Mouse (Mus musculus) midbrain, postnatal 0 days (tissue): ENCODE results near the gene Igsf11. TPM values are rescaled to one million over a fixed set of nuclear protein-coding genes. Genes with fewer than 3 reads are reported as not detected.

ENCODE experiments used
- ATAC-seq: fragments of 200-750 bp; cut with Nextera tagmentation; 2 replicates; pipeline ENCODE4 v1.8.0; 2017; ENCODE audit warnings: moderate number of reproducible peaks, mild to moderate bottlenecking, moderate TSS enrichment, moderate library complexity; ENCODE audit not compliant: low FRiP score
- DNase-seq: peaks from one replicate; pipeline ENCODE4 v3.0.0-alpha.2; 2015; ENCODE audit warnings: low spot score
- H3K27ac ChIP-seq: fragments of 300-500 bp; sonication (generic); 2 replicates; pipeline ENCODE4 v1.5.1; 2014; ENCODE audit warnings: low read depth, mild to moderate bottlenecking, low read length, mixed read lengths
- H3K27me3 ChIP-seq: fragments of 300-500 bp; sonication (generic); 2 replicates; pipeline ENCODE4 v1.6.1; 2014; ENCODE audit warnings: low read length, control low read depth, mixed read lengths; ENCODE audit not compliant: insufficient read depth
- H3K36me3 ChIP-seq: fragments of 300-500 bp; sonication (generic); 2 replicates; pipeline ENCODE4 v1.6.1; 2014; ENCODE audit warnings: low read length, control low read depth, mixed read lengths; ENCODE audit not compliant: insufficient read depth
- H3K4me1 ChIP-seq: fragments of 300-500 bp; sonication (generic); 2 replicates; pipeline ENCODE4 v1.6.1; 2014; ENCODE audit warnings: mild to moderate bottlenecking, control low read depth, antibody characterized with exemption, low read length, mixed read lengths; ENCODE audit not compliant: insufficient read depth
- H3K4me2 ChIP-seq: fragments of 300-500 bp; sonication (generic); 2 replicates; pipeline ENCODE4 v1.6.1; 2014; ENCODE audit warnings: low read depth, mild to moderate bottlenecking, low read length, mixed read lengths; ENCODE audit not compliant: poor library complexity, severe bottlenecking
- H3K4me3 ChIP-seq: fragments of 300-500 bp; sonication (generic); 2 replicates; pipeline ENCODE4 v1.5.1; 2014; ENCODE audit warnings: low read depth, mild to moderate bottlenecking, low read length, moderate library complexity
- H3K9ac ChIP-seq: fragments of 300-500 bp; sonication (generic); replicated peaks from 2 replicates; pipeline ENCODE4 v1.6.1; 2014; ENCODE audit warnings: mild to moderate bottlenecking, low read length, moderate library complexity, mixed read lengths; ENCODE audit not compliant: poor library complexity, severe bottlenecking
- H3K9me3 ChIP-seq: fragments of 300-500 bp; sonication (generic); 2 replicates; pipeline ENCODE4 v1.6.1; 2016; ENCODE audit warnings: low read length, control low read depth
- CTCF ChIP-seq: IDR thresholded peaks from 2 replicates; pipeline ENCODE4 v1.5.1; 2016; ENCODE audit warnings: antibody characterized with exemption, mild to moderate bottlenecking
- WGBS: fragments of 180-500 bp; shearing (Covaris S2); extraction: QIAGEN DNeasy Blood & Tissue Kit; methylation state at CpG from one replicate; pipeline ENCODE4 v1.1.7; 2014; 5-methylcytosine and 5-hydroxymethylcytosine counted together
- polyA plus RNA-seq: library from polyadenylated mRNA; unstranded; fragments of >200 nt; fragmentation: Nextera tagmentation; extraction: Ambion mirVana; gene quantifications from 2 replicates; pipeline ENCODE4 v1.2.1, GENCODE M21; 2015
- total RNA-seq: library from RNA; depleted of rRNA; stranded (reverse); fragments of >200 nt; gene quantifications from 2 replicates; pipeline ENCODE4 v1.2.3, GENCODE M21; 2014

Gene Igsf11
- total and polyA plus RNA-seq, 2 experiments from 2014 or later: 3.1 to 18.7 TPM

- DNase-seq (peak; percentile 39), ATAC-seq (no peak)
- Histone ChIP-seq H3K4me1 (no peaks in the 10 kb centered on the region), H3K36me3 (no peaks in the 10 kb centered on the region), H3K9ac (no peak overlapping the region), H3K9me3 (no peaks in the 10 kb centered on the region), H3K27me3 (no peaks in the 10 kb centered on the region), H3K4me2 (no peak overlapping the region), H3K4me3 (no peak overlapping the region), H3K27ac (no peak overlapping the region)
- 94% methylated on average over 2 of the region's 2 CpGs for WGBS
- TF ChIP-seq CTCF: no peak
Observed at GRCm38 (mm10) chr16:39031350-39031749, 138.9 kb downstream of the Igsf11 start.

DNA sequence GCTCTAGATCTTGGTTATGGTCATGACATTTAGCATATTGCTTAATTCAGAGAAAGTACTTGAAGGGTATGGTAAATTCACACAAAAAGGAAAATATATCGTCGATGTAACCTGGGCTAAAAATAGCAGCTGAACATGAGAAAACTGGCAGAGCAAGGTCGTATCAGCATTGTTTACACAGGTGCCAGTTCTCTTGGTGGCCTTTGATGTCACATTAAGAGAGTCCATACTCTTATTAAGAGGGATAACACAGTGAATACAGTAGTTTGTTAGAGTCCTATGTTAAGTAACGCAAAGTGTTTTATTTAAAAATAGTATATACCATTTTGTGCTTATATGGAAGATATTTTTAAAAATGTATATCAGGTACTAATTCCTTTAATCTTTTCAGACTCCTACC lies 144.8 kb downstream of the Igsf11 start:
- Histone ChIP-seq H3K9ac (no peak overlapping the region), H3K4me2 (no peak overlapping the region), H3K27ac (no peak overlapping the region), H3K4me3 (no peak overlapping the region), H3K27me3 (no peaks in the 10 kb centered on the region), H3K9me3 (no peaks in the 10 kb centered on the region), H3K36me3 (no peaks in the 10 kb centered on the region), H3K4me1 (no peaks in the 10 kb centered on the region)
- no peak for TF ChIP-seq CTCF
- ATAC-seq: no peak
- 77% methylated on average over 4 of the region's 4 CpGs for WGBS
- no peak for DNase-seq

DNA sequence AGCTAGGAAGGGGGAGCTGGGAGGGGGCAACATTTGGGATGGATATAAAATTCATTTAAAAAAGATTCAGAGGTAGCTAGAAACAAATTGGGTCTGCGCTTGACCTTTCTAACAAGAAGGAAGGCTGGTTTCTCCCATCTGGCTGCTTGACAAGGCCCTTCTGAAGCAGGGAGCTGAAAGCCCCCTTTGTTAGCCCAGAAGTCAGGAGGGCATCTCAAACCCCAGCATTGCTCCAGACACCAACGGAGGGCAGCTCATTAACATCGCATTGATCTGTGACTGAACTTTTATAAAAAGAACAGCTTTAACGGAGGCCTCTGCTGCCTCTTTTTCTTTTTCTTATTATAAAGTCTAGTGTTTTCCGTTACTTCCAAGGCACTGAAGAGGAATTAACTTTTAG lies 151.9 kb downstream of the Igsf11 start:
- H3K9me3 ChIP-seq: no peaks in the 10 kb centered on the region
- DNase-seq (no peak), ATAC-seq (no peak)
- H3K27ac ChIP-seq: no peak overlapping the region
- no peak overlapping the region for H3K4me2 ChIP-seq
- H3K36me3 ChIP-seq: no peaks in the 10 kb centered on the region
- H3K4me1 ChIP-seq: no peaks in the 10 kb centered on the region
- TF ChIP-seq CTCF: no peak
- 37% methylated on average over 5 of the region's 5 CpGs for WGBS
- no peaks in the 10 kb centered on the region for H3K27me3 ChIP-seq
- H3K9ac ChIP-seq: no peak overlapping the region
- H3K4me3 ChIP-seq: no peak overlapping the region

GRCm38 (mm10) chr16:39048889-39049288 lies 156.4 kb downstream of the Igsf11 start:
- Histone ChIP-seq H3K9ac (no peak overlapping the region), H3K4me1 (no peaks in the 10 kb centered on the region), H3K4me2 (no peak overlapping the region), H3K36me3 (no peaks in the 10 kb centered on the region), H3K4me3 (no peak overlapping the region), H3K27me3 (no peaks in the 10 kb centered on the region), H3K27ac (no peak overlapping the region), H3K9me3 (no peaks in the 10 kb centered on the region)
- 6% methylated on average over 4 of the region's 4 CpGs for WGBS
- ATAC-seq (no peak), DNase-seq (peak; percentile 80)
- peak; percentile 89 for TF ChIP-seq CTCF

GRCm38 (mm10) chr16:39052971-39053370 lies 160.5 kb downstream of the Igsf11 start:
- Histone ChIP-seq H3K36me3 (no peaks in the 10 kb centered on the region), H3K4me3 (no peak overlapping the region), H3K4me2 (no peak overlapping the region), H3K4me1 (no peaks in the 10 kb centered on the region), H3K9ac (no peak overlapping the region), H3K9me3 (no peaks in the 10 kb centered on the region), H3K27ac (no peak overlapping the region), H3K27me3 (no peaks in the 10 kb centered on the region)
- DNase-seq (peak; percentile 76), ATAC-seq (no peak)
- 0% methylated on average over 2 of the region's 2 CpGs for WGBS
- TF ChIP-seq CTCF: peak; percentile 92

DNA sequence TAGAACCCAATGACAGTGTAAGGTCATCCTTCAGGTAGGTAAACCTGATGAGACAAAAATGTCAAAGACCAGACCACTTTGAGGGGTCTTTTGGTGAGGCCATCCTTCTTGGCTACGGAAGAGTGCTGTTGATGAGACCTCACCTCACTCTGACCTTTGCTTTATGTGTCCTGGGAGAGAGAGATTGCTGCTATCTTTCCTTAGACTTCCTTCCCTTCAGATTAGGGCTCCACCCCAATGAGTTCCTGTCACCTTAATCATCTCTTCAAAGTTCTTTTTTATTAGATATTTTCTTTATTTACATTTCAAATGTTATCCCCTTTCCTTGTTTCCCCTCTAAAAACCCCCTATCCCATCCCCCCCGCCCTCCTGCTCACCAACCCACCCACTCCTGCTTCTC lies 161.3 kb downstream of the Igsf11 start:
- Histone ChIP-seq H3K4me3 (no peak overlapping the region), H3K4me1 (no peaks in the 10 kb centered on the region), H3K9ac (no peak overlapping the region), H3K27ac (no peak overlapping the region), H3K9me3 (no peaks in the 10 kb centered on the region), H3K4me2 (no peak overlapping the region), H3K36me3 (no peaks in the 10 kb centered on the region), H3K27me3 (no peaks in the 10 kb centered on the region)
- ATAC-seq: no peak
- TF ChIP-seq CTCF: no peak
- 82% methylated on average over 2 of the region's 2 CpGs for WGBS
- no peak for DNase-seq
